Mouse (Mus musculus) forebrain, embryonic 12.5 days (tissue): ENCODE results near the gene Naa50. TPM values are rescaled to one million over a fixed set of nuclear protein-coding genes. Genes with fewer than 3 reads are reported as not detected.

Experiments used
- ATAC-seq: fragments of 200-750 bp; cut with Nextera tagmentation; 2 replicates; pipeline ENCODE4 v1.8.0; 2017; ENCODE audit warnings: moderate TSS enrichment; ENCODE audit not compliant: low FRiP score
- H3K27ac ChIP-seq: fragments of 300-500 bp; sonication (generic); 2 replicates; pipeline ENCODE4 v1.5.1; 2016; ENCODE audit warnings: mild to moderate bottlenecking
- H3K27me3 ChIP-seq: fragments of 300-500 bp; sonication (generic); 2 replicates; pipeline ENCODE4 v1.6.1; 2016; ENCODE audit warnings: mild to moderate bottlenecking
- H3K36me3 ChIP-seq: fragments of 300-500 bp; sonication (generic); replicated peaks from 2 replicates; pipeline ENCODE4 v1.6.1; 2016; ENCODE audit warnings: mild to moderate bottlenecking
- H3K4me1 ChIP-seq: fragments of 300-500 bp; sonication (generic); 2 replicates; pipeline ENCODE4 v1.6.1; 2016
- H3K4me2 ChIP-seq: fragments of 300-500 bp; sonication (generic); 2 replicates; pipeline ENCODE4 v1.6.1; 2016; ENCODE audit warnings: mild to moderate bottlenecking, moderate library complexity
- H3K4me3 ChIP-seq: fragments of 300-500 bp; sonication (generic); replicated peaks from 2 replicates; pipeline ENCODE4 v1.5.1; 2016; ENCODE audit warnings: mild to moderate bottlenecking
- H3K9ac ChIP-seq: fragments of 300-500 bp; sonication (generic); 2 replicates; pipeline ENCODE4 v1.6.1; 2016; ENCODE audit warnings: mild to moderate bottlenecking
- H3K9me3 ChIP-seq: fragments of 300-500 bp; sonication (generic); 2 replicates; pipeline ENCODE4 v1.6.1; 2016
- WGBS: fragments of 180-500 bp; shearing (Covaris S2); methylation state at CpG from one replicate; pipeline ENCODE4 v1.1.7; 2016; 5-methylcytosine and 5-hydroxymethylcytosine counted together
- polyA plus RNA-seq: library from polyadenylated mRNA; unstranded; fragments of >200 nt; fragmentation: Nextera tagmentation; extraction: Ambion mirVana; gene quantifications from 2 replicates; pipeline ENCODE4 v1.2.1, GENCODE M21; 2016

Gene Naa50
- polyA plus RNA-seq, 1 experiment from 2014 or later, result 117 TPM

DNA sequence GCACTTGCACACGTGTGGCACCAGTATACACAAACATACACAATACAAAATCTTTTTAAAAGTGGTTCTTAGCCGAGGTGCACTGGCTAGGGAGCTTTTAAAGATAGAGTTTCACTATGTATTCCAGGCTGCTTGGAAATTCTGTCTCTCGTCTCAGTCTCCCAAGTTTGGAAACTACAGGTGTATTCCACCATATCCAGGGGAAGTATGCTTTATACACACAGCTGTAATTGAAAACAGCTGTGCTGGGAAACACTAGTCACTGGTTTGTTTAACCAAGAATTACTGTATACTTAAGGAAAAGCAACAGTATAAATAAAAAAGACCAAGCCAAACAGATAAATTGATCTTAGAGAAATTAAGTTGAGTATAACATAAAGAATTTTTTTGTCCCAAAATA is 45.1 kb downstream of the Naa50 start:
- no peak overlapping the region for H3K27ac ChIP-seq
- peaks cover 7% of the 10 kb centered on the region for H3K36me3 ChIP-seq
- H3K4me1 ChIP-seq, result no peaks in the 10 kb centered on the region
- no peak overlapping the region for H3K9ac ChIP-seq
- ATAC-seq, result no peak
- 84% methylated on average over 3 of the region's 3 CpGs for WGBS
- no peaks in the 10 kb centered on the region for H3K9me3 ChIP-seq
- no peak overlapping the region for H3K4me2 ChIP-seq
- no peak overlapping the region for H3K4me3 ChIP-seq
- no peaks in the 10 kb centered on the region for H3K27me3 ChIP-seq

DNA sequence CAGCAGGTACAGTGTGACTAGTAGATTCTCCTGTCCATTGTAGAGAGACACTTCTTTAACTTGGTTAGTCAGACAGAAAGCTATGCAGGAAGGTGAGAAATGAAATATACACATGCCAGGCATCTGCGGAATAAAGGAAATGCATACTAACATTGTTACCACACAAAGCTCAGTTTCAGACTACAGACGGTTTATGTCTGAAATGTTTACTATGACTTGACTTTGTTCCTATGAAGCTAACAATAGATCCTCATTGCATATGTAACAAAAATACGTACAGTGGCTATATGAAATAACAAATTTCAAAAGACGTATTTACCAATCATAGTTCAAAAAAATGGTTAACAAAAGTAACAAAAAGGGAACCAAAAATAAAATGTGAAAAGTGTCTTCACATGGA is 47.5 kb downstream of the Naa50 start:
- Histone ChIP-seq H3K27me3 (no peaks in the 10 kb centered on the region), H3K36me3 (peaks cover 4% of the 10 kb centered on the region), H3K4me1 (no peaks in the 10 kb centered on the region), H3K4me3 (no peak overlapping the region), H3K9ac (no peak overlapping the region), H3K9me3 (no peaks in the 10 kb centered on the region), H3K27ac (no peak overlapping the region), H3K4me2 (no peak overlapping the region)
- ATAC-seq, result no peak
- 94% methylated on average over 4 of the region's 4 CpGs for WGBS

DNA sequence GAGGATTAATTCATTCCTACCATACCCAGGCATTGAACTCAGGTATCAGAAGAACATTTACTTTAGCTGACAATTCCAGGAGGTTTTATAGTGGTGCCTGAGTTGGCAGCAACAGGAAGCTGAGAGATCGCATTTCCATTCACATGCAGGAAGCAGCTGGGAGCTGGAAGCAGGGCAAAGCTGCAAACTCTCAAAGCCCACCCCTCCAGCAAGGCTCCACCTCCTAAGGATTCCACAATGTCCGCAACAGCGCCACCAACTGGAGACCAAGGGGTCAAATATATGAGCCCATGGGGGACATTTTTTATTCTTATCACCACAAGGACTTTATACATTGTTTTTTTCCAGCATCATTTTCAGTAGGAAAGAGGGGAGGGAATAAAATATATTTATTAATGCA is 49.1 kb downstream of the Naa50 start:
- no peaks in the 10 kb centered on the region for H3K27me3 ChIP-seq
- WGBS, result 92% methylated on average over 3 of the region's 3 CpGs
- H3K9ac ChIP-seq, result no peak overlapping the region
- no peaks in the 10 kb centered on the region for H3K9me3 ChIP-seq
- H3K4me2 ChIP-seq, result no peak overlapping the region
- H3K36me3 ChIP-seq, result peaks cover 4% of the 10 kb centered on the region
- H3K4me3 ChIP-seq, result no peak overlapping the region
- no peak for ATAC-seq
- no peak overlapping the region for H3K27ac ChIP-seq
- H3K4me1 ChIP-seq, result no peaks in the 10 kb centered on the region

DNA sequence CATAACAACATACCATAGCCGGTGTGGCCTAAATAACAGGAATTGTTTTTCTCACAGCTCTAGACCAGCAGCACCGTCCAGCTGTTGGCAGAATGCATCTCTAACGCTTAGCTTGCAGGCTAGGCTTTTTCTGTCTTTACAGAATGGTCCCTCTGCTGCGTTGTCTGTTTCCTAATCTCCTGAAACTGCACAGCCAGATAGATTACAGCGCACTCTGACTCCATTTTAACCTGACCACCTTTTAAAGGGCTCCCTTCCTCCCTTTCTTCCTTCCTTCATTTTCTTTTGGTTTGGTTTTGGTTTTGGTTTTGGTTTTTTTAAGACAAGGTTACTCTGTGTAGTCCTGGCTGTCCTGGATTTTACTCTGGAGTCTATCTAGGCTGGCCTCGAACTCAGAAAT is 50.4 kb downstream of the Naa50 start:
- Histone ChIP-seq H3K9me3 (no peaks in the 10 kb centered on the region), H3K27ac (no peak overlapping the region), H3K36me3 (peaks cover 4% of the 10 kb centered on the region), H3K27me3 (no peaks in the 10 kb centered on the region), H3K4me1 (no peaks in the 10 kb centered on the region), H3K4me3 (no peak overlapping the region), H3K4me2 (no peak overlapping the region), H3K9ac (no peak overlapping the region)
- WGBS, result 94% methylated on average over 6 of the region's 6 CpGs
- no peak for ATAC-seq

DNA sequence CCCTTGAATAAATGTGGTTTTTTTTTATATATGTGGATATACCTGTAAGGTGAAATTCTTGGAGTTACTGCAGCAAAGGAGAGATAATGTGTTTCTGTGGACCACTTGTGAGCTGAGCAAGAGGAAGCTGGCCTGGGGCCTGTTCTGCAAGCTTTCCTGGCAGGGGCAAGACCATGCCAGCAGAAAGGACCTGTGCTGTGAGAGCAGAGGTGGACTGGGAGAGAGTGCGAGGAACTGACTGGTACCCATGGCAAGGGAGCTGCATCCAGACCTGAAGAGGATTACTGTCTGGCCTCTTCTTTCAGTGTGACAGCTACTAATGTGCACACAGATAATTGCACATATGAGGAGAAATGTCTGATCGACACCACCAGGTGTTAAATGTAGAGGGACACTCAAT is 51.3 kb downstream of the Naa50 start:
- Histone ChIP-seq H3K36me3 (peaks cover 4% of the 10 kb centered on the region), H3K4me3 (no peak overlapping the region), H3K27me3 (no peaks in the 10 kb centered on the region), H3K9ac (no peak overlapping the region), H3K4me2 (no peak overlapping the region), H3K4me1 (no peaks in the 10 kb centered on the region), H3K9me3 (no peaks in the 10 kb centered on the region), H3K27ac (no peak overlapping the region)
- ATAC-seq, result no peak
- WGBS, result 98% methylated on average over 2 of the region's 2 CpGs

DNA sequence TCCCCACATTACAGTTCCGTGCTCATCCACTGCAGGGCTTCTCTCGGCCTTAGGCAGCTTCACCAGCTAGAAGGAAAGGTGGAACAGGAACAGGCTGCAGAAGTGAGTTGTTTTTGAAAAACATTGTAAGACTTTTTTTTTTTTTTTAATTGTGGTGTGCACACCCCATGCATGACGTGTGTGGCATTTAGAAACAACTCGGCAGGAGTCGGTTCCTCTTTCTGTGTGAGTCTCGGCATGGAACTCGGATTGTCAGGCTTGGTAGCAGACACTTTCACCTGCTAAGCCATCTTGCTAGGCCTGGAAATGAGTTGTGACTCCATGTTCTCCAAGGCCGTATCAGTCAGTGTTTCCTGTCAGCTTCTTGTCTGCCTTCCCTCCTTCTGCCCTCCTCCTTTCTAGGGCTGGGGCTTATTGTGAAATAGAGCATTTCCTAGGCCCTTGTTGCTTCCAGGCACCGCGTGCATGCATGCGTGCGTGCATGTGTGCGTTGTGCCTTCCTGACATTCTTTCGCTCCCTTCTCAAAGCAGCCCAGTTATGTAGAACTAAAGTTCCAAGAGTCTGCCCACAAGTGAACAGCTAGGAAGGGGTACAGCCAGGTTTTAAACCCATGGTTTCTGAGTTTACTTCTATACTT is 59.6 kb downstream of the Naa50 start:
- 89% methylated on average over 14 of the region's 14 CpGs for WGBS
- Histone ChIP-seq H3K27ac (no peak overlapping the region), H3K4me2 (no peak overlapping the region), H3K36me3 (peaks cover 20% of the 10 kb centered on the region), H3K27me3 (no peaks in the 10 kb centered on the region), H3K9ac (no peak overlapping the region), H3K4me3 (no peak overlapping the region), H3K9me3 (no peaks in the 10 kb centered on the region), H3K4me1 (no peaks in the 10 kb centered on the region)
- no peak for ATAC-seq

DNA sequence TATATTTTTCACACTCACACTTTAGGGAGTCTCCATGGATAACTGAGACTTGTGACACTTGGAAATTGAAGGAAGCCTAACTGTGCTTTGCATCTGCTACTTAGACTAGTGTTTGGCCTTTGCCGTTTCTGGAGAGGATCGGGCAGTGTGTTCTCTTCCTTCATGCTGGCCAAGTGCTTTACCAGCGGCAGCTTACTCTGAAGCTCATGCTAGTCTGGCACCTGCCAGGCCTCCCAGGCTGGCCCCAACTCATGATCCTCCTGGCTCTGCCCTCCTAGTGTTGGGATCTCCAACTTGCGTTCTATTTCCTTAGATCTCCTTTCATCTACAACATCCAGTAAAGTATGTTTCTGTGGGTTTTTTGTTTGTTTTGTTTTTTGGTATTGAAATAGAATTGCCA is 60.5 kb downstream of the Naa50 start:
- H3K27ac ChIP-seq, result no peak overlapping the region
- WGBS, result 92% methylated on average over 4 of the region's 4 CpGs
- no peak for ATAC-seq
- H3K9ac ChIP-seq, result no peak overlapping the region
- H3K36me3 ChIP-seq, result peaks cover 23% of the 10 kb centered on the region
- no peaks in the 10 kb centered on the region for H3K27me3 ChIP-seq
- H3K4me3 ChIP-seq, result no peak overlapping the region
- no peaks in the 10 kb centered on the region for H3K4me1 ChIP-seq
- H3K4me2 ChIP-seq, result no peak overlapping the region
- no peaks in the 10 kb centered on the region for H3K9me3 ChIP-seq

DNA sequence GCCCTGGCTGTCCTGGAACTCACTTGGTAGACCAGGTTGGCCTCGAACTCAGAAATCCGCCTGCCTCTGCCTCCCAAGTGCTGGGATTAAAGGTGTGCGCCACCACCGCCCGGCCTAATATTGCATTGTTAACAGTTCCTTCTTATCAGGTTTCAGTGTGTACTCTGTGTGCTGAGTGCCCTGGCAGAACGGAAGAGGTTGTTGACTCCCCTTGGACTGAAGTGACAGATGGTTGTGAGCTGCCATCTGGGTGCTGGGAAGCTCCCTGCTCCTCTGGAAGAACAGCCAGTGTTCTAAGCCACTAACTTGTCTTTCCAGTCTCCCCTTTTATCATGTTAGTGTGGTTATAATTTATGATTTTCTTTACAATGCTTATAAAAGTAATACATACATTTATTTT is 64.7 kb downstream of the Naa50 start:
- Histone ChIP-seq H3K27ac (no peak overlapping the region), H3K36me3 (peaks cover 43% of the 10 kb centered on the region), H3K4me2 (no peak overlapping the region), H3K27me3 (no peaks in the 10 kb centered on the region), H3K9me3 (no peaks in the 10 kb centered on the region), H3K4me3 (no peak overlapping the region), H3K9ac (no peak overlapping the region), H3K4me1 (no peaks in the 10 kb centered on the region)
- WGBS, result 92% methylated on average over 6 of the region's 6 CpGs
- no peak for ATAC-seq

DNA sequence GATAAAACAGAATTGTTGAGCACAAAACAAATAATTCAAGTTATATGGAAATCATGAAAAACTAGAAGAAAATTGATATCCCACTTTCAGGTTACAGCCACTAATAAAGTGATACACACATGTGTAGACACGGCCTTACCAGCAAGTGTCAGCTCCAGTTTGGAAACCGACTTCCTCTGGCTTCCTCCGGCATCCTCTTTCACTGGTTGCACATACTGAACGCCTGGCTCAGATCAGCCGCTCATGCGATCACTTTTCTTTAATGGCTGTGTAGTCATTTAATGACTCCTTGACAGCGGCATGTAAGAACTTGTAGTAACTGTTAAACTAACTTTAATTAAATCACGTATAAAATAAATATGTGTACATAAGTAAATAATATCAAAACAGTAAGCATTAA is 66.3 kb downstream of the Naa50 start:
- 92% methylated on average over 8 of the region's 8 CpGs for WGBS
- H3K4me3 ChIP-seq, result no peak overlapping the region
- no peaks in the 10 kb centered on the region for H3K9me3 ChIP-seq
- H3K4me1 ChIP-seq, result no peaks in the 10 kb centered on the region
- no peak overlapping the region for H3K9ac ChIP-seq
- H3K36me3 ChIP-seq, result peaks cover 45% of the 10 kb centered on the region
- H3K27ac ChIP-seq, result no peak overlapping the region
- H3K4me2 ChIP-seq, result no peak overlapping the region
- no peak for ATAC-seq
- H3K27me3 ChIP-seq, result no peaks in the 10 kb centered on the region

DNA sequence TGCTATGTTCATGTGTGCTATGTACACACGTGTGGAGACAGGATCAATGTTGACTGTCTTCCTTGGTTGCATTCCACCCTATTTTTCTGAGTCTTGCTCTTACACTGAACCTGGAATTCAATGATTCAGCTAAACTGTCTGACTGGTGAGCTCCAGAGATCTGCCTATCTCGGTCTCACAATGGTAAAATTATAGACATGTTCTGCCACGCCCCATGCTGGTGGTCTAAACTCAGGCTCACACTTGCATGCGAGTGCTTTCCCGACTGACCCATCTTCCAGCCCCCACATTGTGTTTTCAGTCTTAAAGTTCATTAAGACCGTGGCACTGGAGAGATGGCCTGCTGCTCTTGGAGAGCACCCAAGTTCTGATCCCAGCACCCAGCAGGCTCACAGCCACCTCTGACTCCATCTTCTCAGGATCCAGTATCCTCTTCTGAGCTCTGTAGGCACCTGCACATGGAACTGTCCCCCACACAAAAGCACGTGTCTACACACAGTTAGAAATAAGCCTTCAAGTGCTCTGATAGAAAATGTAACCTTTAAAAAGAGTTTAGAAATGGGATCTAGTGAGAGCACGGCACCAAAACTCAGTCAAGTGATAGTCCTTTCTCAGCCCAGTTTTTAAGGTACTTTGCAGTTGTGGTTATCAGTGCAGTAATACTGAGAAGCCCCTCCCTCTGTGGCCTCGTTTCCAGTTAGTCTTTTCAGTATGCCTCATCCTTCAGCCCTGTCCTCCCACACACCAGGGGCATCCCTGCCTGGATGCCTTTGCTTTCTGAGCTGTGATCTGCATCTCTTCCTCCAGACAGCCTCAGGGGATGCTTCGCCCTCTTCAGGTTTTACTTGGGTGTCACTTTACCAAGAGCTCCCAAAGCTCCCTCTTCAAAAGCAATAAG is 70.8 kb downstream of the Naa50 start:
- no peak overlapping the region for H3K4me3 ChIP-seq
- no peaks in the 10 kb centered on the region for H3K9me3 ChIP-seq
- H3K9ac ChIP-seq, result no peak overlapping the region
- no peaks in the 10 kb centered on the region for H3K27me3 ChIP-seq
- H3K4me2 ChIP-seq, result no peak overlapping the region
- H3K4me1 ChIP-seq, result no peaks in the 10 kb centered on the region
- 85% methylated on average over 10 of the region's 10 CpGs for WGBS
- no peak for ATAC-seq
- no peak overlapping the region for H3K27ac ChIP-seq
- peaks cover 47% of the 10 kb centered on the region for H3K36me3 ChIP-seq

DNA sequence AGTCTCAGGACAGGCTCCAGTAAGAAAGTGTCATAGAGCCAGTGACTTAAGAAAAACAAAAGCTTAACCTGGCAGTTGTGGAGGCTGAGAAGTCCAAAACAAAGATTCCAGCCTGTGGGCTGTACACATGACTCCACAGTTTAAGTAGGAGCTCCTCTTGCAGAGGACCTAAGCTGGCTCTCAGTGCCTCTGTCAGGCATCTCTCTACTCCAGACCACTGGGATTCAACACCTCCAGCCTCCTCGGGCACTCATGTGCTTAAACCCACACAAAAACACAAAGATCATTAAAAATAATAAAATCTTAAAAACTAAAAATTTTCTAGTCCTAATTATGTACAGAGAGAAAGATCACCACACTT is 71.4 kb downstream of the Naa50 start:
- H3K9me3 ChIP-seq, result no peaks in the 10 kb centered on the region
- H3K4me1 ChIP-seq, result no peaks in the 10 kb centered on the region
- 86% methylated on average over 1 of the region's 1 CpGs for WGBS
- no peak overlapping the region for H3K27ac ChIP-seq
- no peak for ATAC-seq
- H3K4me2 ChIP-seq, result no peak overlapping the region
- no peak overlapping the region for H3K9ac ChIP-seq
- H3K36me3 ChIP-seq, result peaks cover 54% of the 10 kb centered on the region
- no peaks in the 10 kb centered on the region for H3K27me3 ChIP-seq
- H3K4me3 ChIP-seq, result no peak overlapping the region

DNA sequence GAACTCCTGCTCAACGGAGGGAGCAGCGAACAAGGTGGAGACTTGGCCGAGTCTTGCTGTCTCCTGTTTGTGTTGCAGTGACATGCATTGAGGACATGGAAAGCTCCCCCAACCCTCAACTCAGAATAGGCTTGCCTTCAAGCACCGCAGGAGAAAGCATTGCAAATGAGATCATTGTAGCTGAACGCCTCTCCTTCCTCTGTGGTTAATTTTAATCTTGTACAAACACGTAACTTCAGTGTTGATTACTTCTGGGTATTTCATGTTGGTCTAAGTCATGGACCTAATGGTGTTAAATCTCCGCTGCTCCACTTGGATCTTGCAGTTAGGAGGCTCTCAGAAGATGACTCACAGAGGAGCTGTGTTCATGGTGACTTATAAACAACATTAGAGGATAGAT is 73.1 kb downstream of the Naa50 start:
- WGBS, result 93% methylated on average over 7 of the region's 7 CpGs
- H3K4me2 ChIP-seq, result no peak overlapping the region
- H3K9me3 ChIP-seq, result no peaks in the 10 kb centered on the region
- no peak for ATAC-seq
- H3K27me3 ChIP-seq, result no peaks in the 10 kb centered on the region
- H3K4me3 ChIP-seq, result no peak overlapping the region
- H3K27ac ChIP-seq, result no peak overlapping the region
- H3K9ac ChIP-seq, result no peak overlapping the region
- H3K4me1 ChIP-seq, result no peaks in the 10 kb centered on the region
- peaks cover 63% of the 10 kb centered on the region for H3K36me3 ChIP-seq
